ENCODE assay signal across 13 mouse cellular contexts in the genomic region with DNA sequence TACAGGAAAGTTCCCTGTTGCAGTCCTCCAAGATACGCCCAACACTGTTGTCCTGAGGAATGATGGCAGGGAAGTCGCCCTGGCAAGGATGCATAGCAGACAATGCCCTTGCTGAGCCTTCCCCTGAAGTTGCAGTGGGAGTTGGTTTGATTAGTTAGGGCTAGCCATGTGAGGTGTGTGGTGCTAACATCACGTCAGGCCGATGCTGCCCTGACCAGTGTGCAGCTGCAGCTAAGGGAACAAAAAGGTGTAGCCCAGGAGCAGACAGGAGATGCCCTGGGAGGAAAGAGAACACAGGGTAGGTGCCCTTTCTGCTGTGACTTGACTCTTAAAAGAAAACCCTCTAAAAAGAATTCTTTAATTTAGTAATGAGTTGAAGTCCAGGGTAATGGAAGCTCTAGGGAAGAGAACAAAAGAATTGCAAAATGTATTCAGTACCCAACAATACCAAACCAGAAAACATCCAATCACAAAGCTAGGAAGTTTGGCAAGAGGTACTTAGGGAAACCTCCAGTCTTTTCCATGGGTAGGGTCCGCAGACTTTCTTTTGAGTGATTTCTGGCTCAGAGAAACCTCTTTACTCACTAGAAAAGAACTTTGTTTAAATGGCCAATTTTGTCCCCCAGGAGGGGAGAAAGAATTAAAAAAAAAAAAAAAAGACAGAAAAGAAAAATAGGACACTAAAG. TPM values are rescaled to one million over a fixed set of nuclear protein-coding genes. Genes with fewer than 3 reads are reported as not detected.
DNase-seq lines count a peak whose midpoint lies in the region; ATAC-seq and TF ChIP-seq lines count a peak whose summit lies in the region.
"Had no signal": no experiment of that assay in that cellular context is flagged by ENCODE, and none has a peak within 500 bp of the region (broad histone marks: within the 10 kb centered on the region; RNA-seq: fewer than 3 reads in every experiment).

No protein-coding gene starts in this region.

- H3K4me1 ChIP-seq in cortical plate, adult 2 months (ENCODE audit: control insufficient read depth, insufficient read depth, low read length), result peaks cover 5% of the 10 kb centered on the region; the same call in 1 of the 2 replicates
- peaks cover 21% of the 10 kb centered on the region for H3K4me1 ChIP-seq in forebrain, embryonic 16.5 days (replicated peaks; ENCODE audit: control insufficient read depth, insufficient read depth, low read length)
- peaks cover 28% of the 10 kb centered on the region for H3K4me1 ChIP-seq in midbrain, embryonic 13.5 days (replicated peaks)

- no peaks in the 10 kb centered on the region for H3K27me3 ChIP-seq in forebrain, embryonic 16.5 days (replicated peaks; ENCODE audit: control insufficient read depth, insufficient read depth, low read length)
- H3K27me3 ChIP-seq in midbrain, embryonic 13.5 days, result no peaks in the 10 kb centered on the region

- H3K4me3 ChIP-seq in cortical plate, adult 2 months (ENCODE audit: insufficient read depth, low read length), result no peak overlapping the region
- H3K4me3 ChIP-seq in forebrain, embryonic 16.5 days (replicated peaks; ENCODE audit: low read length), result no peak overlapping the region
- H3K4me3 ChIP-seq in midbrain, embryonic 13.5 days (replicated peaks), result no peak overlapping the region

- WGBS in forebrain, embryonic 16.5 days, result 12% methylated on average over 5 of the region's 5 CpGs
- WGBS in midbrain, embryonic 13.5 days, result 34% methylated on average over 5 of the region's 5 CpGs

- peak; percentile 74 for ATAC-seq in forebrain, embryonic 16.5 days
- peak; percentile 82 for ATAC-seq in midbrain, embryonic 13.5 days
- ATAC-seq: intestine, postnatal 0 days had no signal

- no peak for TF ChIP-seq POLR2A in cortical plate, adult 2 months (IDR thresholded peaks at IDR 0.05; ENCODE audit: extremely low read depth, insufficient read depth, low read length)

- no peak overlapping the region for H3K4me2 ChIP-seq in forebrain, embryonic 16.5 days (ENCODE audit: low read length)
- no peak overlapping the region for H3K4me2 ChIP-seq in midbrain, embryonic 13.5 days (replicated peaks)
- H3K4me2 ChIP-seq: liver, embryonic 11.5 days had no signal

- peak; percentile 31 for DNase-seq in Muller cell, postnatal 12 days (ENCODE audit: inconsistent ontology term)
- DNase-seq in cerebellum, postnatal 36 days, result no peak
- no peak for DNase-seq in cerebellum, postnatal 14 days
- no peak for DNase-seq in thymus, postnatal 10 days (ENCODE audit: low spot score in 2 of 2)
- DNase-seq: adrenal gland, adult 2 months had no signal

- peaks cover 3% of the 10 kb centered on the region; the same call in 1 of the 2 replicates for H3K36me3 ChIP-seq in forebrain, embryonic 16.5 days (ENCODE audit: control insufficient read depth, insufficient read depth)
- peaks cover 33% of the 10 kb centered on the region for H3K36me3 ChIP-seq in midbrain, embryonic 13.5 days

- H3K27ac ChIP-seq in cortical plate, adult 2 months (ENCODE audit: insufficient read depth, low read length), result 0 out of 2 replicates have a peak overlapping the region, but pooled peaks have one; percentile 17
- H3K27ac ChIP-seq in forebrain, embryonic 16.5 days (ENCODE audit: low read length), result peak overlapping the region; percentile 69
- peak overlapping the region; percentile 61 for H3K27ac ChIP-seq in midbrain, embryonic 13.5 days

- no peak overlapping the region for H3K9ac ChIP-seq in forebrain, embryonic 16.5 days (replicated peaks; ENCODE audit: low read depth, low read length)
- no peak overlapping the region for H3K9ac ChIP-seq in midbrain, embryonic 13.5 days (replicated peaks)

- TF ChIP-seq CTCF in cortical plate, adult 2 months (IDR thresholded peaks at IDR 0.05; ENCODE audit: extremely low read depth, insufficient read depth, low read length), result no peak

- H3K9me3 ChIP-seq in forebrain, embryonic 16.5 days (ENCODE audit: control insufficient read depth, low read length), result no peaks in the 10 kb centered on the region
- H3K9me3 ChIP-seq in midbrain, embryonic 13.5 days, result no peaks in the 10 kb centered on the region

RNA-seq across cellular contexts. Expression of gene Tigit, which starts 40.5 kb away (rescaled TPM):
- not detected in 2 replicates for polyA plus RNA-seq in cortical plate, adult 2 months (2012; rRNA removed)
- polyA plus RNA-seq in forebrain, embryonic 16.5 days (2015; fragmentation: Nextera tagmentation; extraction: Ambion mirVana), result not detected in 2 replicates
- polyA plus RNA-seq in midbrain, embryonic 13.5 days (2015; fragmentation: Nextera tagmentation; extraction: Ambion mirVana), result not detected in 2 replicates
- polyA plus RNA-seq: heart, postnatal 0 days; intestine, postnatal 0 days; liver, embryonic 11.5 days; lung, embryonic 16.5 days; stomach, embryonic 16.5 days had no signal

Comparison
In these comparisons a context has a peak if more than half of its experiments do, and no peak if none do; other contexts are left out.
1. H3K27ac ChIP-seq: peak in every context shown above with its lines; median percentile 69 in forebrain, embryonic 16.5 days; 61 in midbrain, embryonic 13.5 days; 17 in cortical plate, adult 2 months.